ENCODE assay signal across 8 mouse cellular contexts in genomic region chr11:86545556-86545955, GRCm38 (mm10). TPM values are rescaled to one million over a fixed set of nuclear protein-coding genes. Genes with fewer than 3 reads are reported as not detected.
A peak's percentile ranks its signal among the peaks of the same experiment; 100 is the strongest.
DNase-seq lines count a peak whose midpoint lies in the region; ATAC-seq and TF ChIP-seq lines count a peak whose summit lies in the region.

No protein-coding gene starts in this region.

- H3K9me3 ChIP-seq in hindbrain, embryonic 13.5 days, result no peaks in the 10 kb centered on the region
- no peaks in the 10 kb centered on the region for H3K9me3 ChIP-seq in midbrain, embryonic 12.5 days

- TF ChIP-seq CTCF in kidney, adult 2 months (conservative IDR thresholded peaks at IDR 0.05; ENCODE audit: insufficient read depth, insufficient read length, low read depth, low read length), result no peak
- TF ChIP-seq CTCF in bone marrow macrophage, adult 2 months (IDR thresholded peaks at IDR 0.05; ENCODE audit: low read depth, low read length), result no peak

- TF ChIP-seq POLR2A in kidney, adult 2 months (IDR thresholded peaks at IDR 0.05; ENCODE audit: low read depth, low read length), result no peak
- no peak for TF ChIP-seq POLR2A in bone marrow macrophage, adult 2 months (IDR thresholded peaks at IDR 0.05; ENCODE audit: borderline replicate concordance, low read depth, low read length)

- intact Hi-C loops in left cerebral cortex, postnatal 36 days (cut with DNase I), result no loop called here
- intact Hi-C loops in left cerebral cortex, postnatal 10 days (cut with DNase I), result no loop called here

- peak overlapping the region; percentile 45 for H3K4me3 ChIP-seq in kidney, adult 2 months (ENCODE audit: insufficient read depth, low read depth, low read length)
- H3K4me3 ChIP-seq in bone marrow macrophage, adult 2 months (ENCODE audit: insufficient read depth, low read length), result peak overlapping the region; percentile 64
- H3K4me3 ChIP-seq in hindbrain, embryonic 13.5 days, result peak overlapping the region; percentile 94
- peak overlapping the region; percentile 87 for H3K4me3 ChIP-seq in midbrain, embryonic 12.5 days

- 0 out of 2 replicates have a peak overlapping the region, but pooled peaks have one; percentile 9 for H3K9ac ChIP-seq in hindbrain, embryonic 13.5 days
- peak overlapping the region; percentile 51; the same call in 1 of the 2 replicates for H3K9ac ChIP-seq in midbrain, embryonic 12.5 days (replicated peaks)

- no peak for DNase-seq in kidney, adult 2 months
- no peak for DNase-seq in kidney, adult 8-10 months
- DNase-seq in left cerebral cortex, postnatal 36 days (ENCODE audit: low spot score in 2 of 2), result no peak
- DNase-seq in embryo, embryonic 10.5 days (ENCODE audit: low spot score), result no peak
- no peak for DNase-seq in left cerebral cortex, postnatal 10 days (ENCODE audit: extremely low spot score in 1 of 2, low spot score in 2 of 2)

- no peaks in the 10 kb centered on the region for H3K27me3 ChIP-seq in kidney, adult 2 months (replicated peaks; ENCODE audit: control insufficient read depth, insufficient read depth, low read length)
- no peaks in the 10 kb centered on the region for H3K27me3 ChIP-seq in hindbrain, embryonic 13.5 days
- no peaks in the 10 kb centered on the region for H3K27me3 ChIP-seq in midbrain, embryonic 12.5 days

- no peaks in the 10 kb centered on the region; the same call in 1 of the 2 replicates for H3K36me3 ChIP-seq in kidney, adult 2 months (ENCODE audit: control insufficient read depth, insufficient read depth, low read length)
- peaks cover 11% of the 10 kb centered on the region for H3K36me3 ChIP-seq in hindbrain, embryonic 13.5 days
- H3K36me3 ChIP-seq in midbrain, embryonic 12.5 days, result 0 out of 2 replicates have a peak, but pooled peaks cover 7% of the 10 kb centered on the region

- no peak overlapping the region for H3K27ac ChIP-seq in kidney, adult 2 months (ENCODE audit: insufficient read depth, low read depth, low read length)
- peak overlapping the region; percentile 74 for H3K27ac ChIP-seq in bone marrow macrophage, adult 2 months (ENCODE audit: insufficient read depth, low read depth, low read length)
- no peak overlapping the region for H3K27ac ChIP-seq in hindbrain, embryonic 13.5 days
- H3K27ac ChIP-seq in midbrain, embryonic 12.5 days (replicated peaks), result no peak overlapping the region

- H3K4me1 ChIP-seq in kidney, adult 2 months (ENCODE audit: control insufficient read depth, insufficient read depth, low read length), result peaks cover 10% of the 10 kb centered on the region; the same call in 1 of the 2 replicates
- H3K4me1 ChIP-seq in bone marrow macrophage, adult 2 months (ENCODE audit: control insufficient read depth, insufficient read depth, low read length), result peaks cover 20% of the 10 kb centered on the region
- H3K4me1 ChIP-seq in hindbrain, embryonic 13.5 days (replicated peaks), result peaks cover 29% of the 10 kb centered on the region
- H3K4me1 ChIP-seq in midbrain, embryonic 12.5 days, result peaks cover 14% of the 10 kb centered on the region

- no peak for ATAC-seq in hindbrain, embryonic 13.5 days (ENCODE audit: low FRiP score)
- no peak for ATAC-seq in midbrain, embryonic 12.5 days (ENCODE audit: low FRiP score, low read depth)

- H3K4me2 ChIP-seq in hindbrain, embryonic 13.5 days, result peak overlapping the region; percentile 59
- H3K4me2 ChIP-seq in midbrain, embryonic 12.5 days (replicated peaks), result peak overlapping the region; percentile 60

- 63% methylated on average over 8 of the region's 8 CpGs for WGBS in kidney, adult 2 months
- 83% methylated on average over 8 of the region's 8 CpGs for WGBS in hindbrain, embryonic 13.5 days
- WGBS in midbrain, embryonic 12.5 days, result 85% methylated on average over 8 of the region's 8 CpGs

RNA-seq across cellular contexts. Expression of gene Tubd1, which starts 0.8 kb away (rescaled TPM):
- polyA plus RNA-seq in kidney, adult 2 months (2012; rRNA removed), result 2.6 and 2.8 TPM in 2 replicates
- polyA plus RNA-seq in bone marrow macrophage, adult 2 months (2012; ENCODE audit: insufficient read depth, insufficient read length, missing spikeins), result 6.2 and 6.9 TPM in 2 replicates
- 7.6 and 7.8 TPM in 2 replicates for polyA plus RNA-seq in hindbrain, embryonic 13.5 days (2015; fragmentation: Nextera tagmentation; extraction: Ambion mirVana)
- polyA plus RNA-seq in midbrain, embryonic 12.5 days (2016; fragmentation: Nextera tagmentation; extraction: Ambion mirVana), result 9.4 and 9.6 TPM in 2 replicates
- total RNA-seq in left cerebral cortex, postnatal 36 days (2021), result 1 to 10 TPM; 5.3 to 6.1 TPM
- 1 to 10 TPM; 6.1 to 7.4 TPM for total RNA-seq in left cerebral cortex, postnatal 10 days (2021)

RNA-seq across cellular contexts. Expression of gene Rps6kb1, which starts 1.0 kb away (rescaled TPM):
- polyA plus RNA-seq in kidney, adult 2 months (2012; rRNA removed), result 6.0 and 7.3 TPM in 2 replicates
- 30.9 and 33.0 TPM in 2 replicates for polyA plus RNA-seq in bone marrow macrophage, adult 2 months (2012; ENCODE audit: insufficient read depth, insufficient read length, missing spikeins)
- 62.4 and 66.2 TPM in 2 replicates for polyA plus RNA-seq in hindbrain, embryonic 13.5 days (2015; fragmentation: Nextera tagmentation; extraction: Ambion mirVana)
- polyA plus RNA-seq in midbrain, embryonic 12.5 days (2016; fragmentation: Nextera tagmentation; extraction: Ambion mirVana), result 60.5 and 65.9 TPM in 2 replicates
- total RNA-seq in left cerebral cortex, postnatal 36 days (2021), result 10 to 100 TPM; 33.7 to 38.4 TPM
- 10 to 100 TPM; 46.2 to 49.6 TPM for total RNA-seq in left cerebral cortex, postnatal 10 days (2021)
